Mouse (Mus musculus) thymus, adult 2 months (tissue): ENCODE measurements around the gene Dnm3. TPM values are rescaled to one million over a fixed set of nuclear protein-coding genes. Genes with fewer than 3 reads are reported as not detected.

Source experiments
- DNase-seq: peaks from one replicate; pipeline ENCODE4 v3.0.0; 2021
- H3K27ac ChIP-seq: fragments of 200-500 bp; 2 replicates; pipeline ENCODE4 v1.5.1; 2012; ENCODE audit warnings: low read length, control low read depth; ENCODE audit not compliant: control insufficient read depth, insufficient read depth
- H3K27me3 ChIP-seq: fragments of 200-500 bp; 2 replicates; pipeline ENCODE4 v1.6.1; 2012; ENCODE audit warnings: mild to moderate bottlenecking, low read length, moderate library complexity, mixed read lengths; ENCODE audit not compliant: control insufficient read depth, insufficient read depth
- H3K36me3 ChIP-seq: fragments of 200-500 bp; 2 replicates; pipeline ENCODE4 v1.6.1; 2012; ENCODE audit warnings: mild to moderate bottlenecking, low read length, moderate library complexity; ENCODE audit not compliant: control insufficient read depth, insufficient read depth
- H3K4me1 ChIP-seq: fragments of 200-500 bp; replicated peaks from 2 replicates; pipeline ENCODE4 v1.6.1; 2012; ENCODE audit warnings: low read length; ENCODE audit not compliant: control insufficient read depth, insufficient read depth
- H3K4me3 ChIP-seq: fragments of 200-500 bp; 2 replicates; pipeline ENCODE4 v1.5.1; 2012; ENCODE audit warnings: mild to moderate bottlenecking, low read length, control low read depth, moderate library complexity; ENCODE audit not compliant: control insufficient read depth, insufficient read depth
- CTCF ChIP-seq: fragments of 200-500 bp; IDR thresholded peaks from 2 replicates; pipeline ENCODE4 v1.5.1; 2012; ENCODE audit warnings: mild to moderate bottlenecking, control low read depth, low read length, moderate library complexity, borderline replicate concordance; ENCODE audit not compliant: control insufficient read depth, poor library complexity, insufficient read depth; ENCODE audit errors: extremely low read depth
- POLR2A ChIP-seq: fragments of 200-500 bp; IDR thresholded peaks from 2 replicates; pipeline ENCODE4 v1.6.1; 2012; ENCODE audit warnings: mild to moderate bottlenecking, low read length, control low read depth, moderate library complexity; ENCODE audit not compliant: control insufficient read depth, poor library complexity, insufficient read depth; ENCODE audit errors: extremely low read depth
- WGBS: fragments of 180-500 bp; shearing (Covaris S2); methylation state at CpG from one replicate; pipeline ENCODE4 v1.1.7; 2018; 5-methylcytosine and 5-hydroxymethylcytosine counted together
- polyA plus RNA-seq: library from polyadenylated mRNA; depleted of rRNA; stranded (reverse); fragments of >200 nt; gene quantifications from 2 replicates; pipeline ENCODE4 v1.2.3, GENCODE M21; 2012

Dnm3 gene
- polyA plus RNA-seq, 1 experiment, result 1.1 TPM

- H3K27ac ChIP-seq, result no peak overlapping the region
- WGBS, result 96% methylated on average over 9 of the region's 9 CpGs
- DNase-seq, result no peak
Measured at GRCm38 (mm10) chr1:162196812-162197680, 280.8 kb downstream of the Dnm3 start.

GRCm38 (mm10) chr1:162188744-162189143 lies 289.1 kb downstream of the Dnm3 start:
- H3K4me3 ChIP-seq, result no peak overlapping the region
- WGBS, result 92% methylated on average over 4 of the region's 4 CpGs

More at GRCm38 (mm10) chr1:162196812-162197680, 280.8 kb downstream of the Dnm3 start:
- Histone ChIP-seq H3K36me3 (no peaks in the 10 kb centered on the region), H3K4me1 (no peaks in the 10 kb centered on the region), H3K4me3 (no peak overlapping the region), H3K27me3 (no peaks in the 10 kb centered on the region)
- no peak for TF ChIP-seq CTCF
- no peak for TF ChIP-seq POLR2A

GRCm38 (mm10) chr1:162187352-162188120 lies 290.3 kb downstream of the Dnm3 start:
- TF ChIP-seq POLR2A, result no peak
- no peaks in the 10 kb centered on the region for H3K27me3 ChIP-seq
- H3K27ac ChIP-seq, result no peak overlapping the region
- 79% methylated on average over 8 of the region's 8 CpGs for WGBS
- H3K4me3 ChIP-seq, result no peak overlapping the region
- no peak for DNase-seq
- no peaks in the 10 kb centered on the region for H3K4me1 ChIP-seq
- no peaks in the 10 kb centered on the region for H3K36me3 ChIP-seq

More at GRCm38 (mm10) chr1:162188744-162189143, 289.1 kb downstream of the Dnm3 start:
- no peak for DNase-seq
- H3K27me3 ChIP-seq, result no peaks in the 10 kb centered on the region
- TF ChIP-seq POLR2A (no peak), CTCF (no peak)
- no peaks in the 10 kb centered on the region for H3K4me1 ChIP-seq
- no peak overlapping the region for H3K27ac ChIP-seq
- no peaks in the 10 kb centered on the region for H3K36me3 ChIP-seq

- H3K36me3 ChIP-seq, result no peaks in the 10 kb centered on the region
- H3K27me3 ChIP-seq, result no peaks in the 10 kb centered on the region
- no peak for TF ChIP-seq POLR2A
- TF ChIP-seq CTCF, result no peak
- DNase-seq, result no peak
- 13% methylated on average over 7 of the region's 7 CpGs for WGBS
- H3K4me3 ChIP-seq, result no peak overlapping the region
- H3K4me1 ChIP-seq, result no peaks in the 10 kb centered on the region
- no peak overlapping the region for H3K27ac ChIP-seq
Measured at GRCm38 (mm10) chr1:162186470-162187351, 291.1 kb downstream of the Dnm3 start.

GRCm38 (mm10) chr1:162184003-162184748 lies 293.7 kb downstream of the Dnm3 start:
- TF ChIP-seq CTCF, result no peak
- no peak for TF ChIP-seq POLR2A
- Histone ChIP-seq H3K4me1 (no peaks in the 10 kb centered on the region), H3K4me3 (no peak overlapping the region), H3K27me3 (no peaks in the 10 kb centered on the region), H3K36me3 (no peaks in the 10 kb centered on the region), H3K27ac (peak overlapping the region; percentile 35; the same call in 1 of the 2 replicates)
- DNase-seq, result no peak
- WGBS, result 85% methylated on average over 14 of the region's 14 CpGs

- WGBS, result 92% methylated on average over 3 of the region's 3 CpGs
- Histone ChIP-seq H3K4me3 (no peak overlapping the region), H3K4me1 (no peaks in the 10 kb centered on the region), H3K27me3 (no peaks in the 10 kb centered on the region), H3K36me3 (no peaks in the 10 kb centered on the region), H3K27ac (no peak overlapping the region)
- no peak for DNase-seq
- TF ChIP-seq POLR2A (no peak), CTCF (no peak)
Measured at GRCm38 (mm10) chr1:162183438-162183837, 294.4 kb downstream of the Dnm3 start.
